Mouse (Mus musculus): ENCODE results near the gene Gm45213.

GRCm38 (mm10) chr7:66076411-66076810, 33.0 kb downstream of the Gm45213 start:
- TF ChIP-seq POLR2A (IDR thresholded peaks at IDR 0.05; ENCODE audit: extremely low read depth, insufficient read depth, low read length): no peak
- TF ChIP-seq CTCF (IDR thresholded peaks at IDR 0.05; ENCODE audit: extremely low read depth, insufficient read depth, low read length): no peak
